Mouse (Mus musculus): ENCODE measurements around the gene Pop5.
A peak's percentile ranks its signal among the peaks of the same experiment; 100 is the strongest.

Gene Pop5

DNA sequence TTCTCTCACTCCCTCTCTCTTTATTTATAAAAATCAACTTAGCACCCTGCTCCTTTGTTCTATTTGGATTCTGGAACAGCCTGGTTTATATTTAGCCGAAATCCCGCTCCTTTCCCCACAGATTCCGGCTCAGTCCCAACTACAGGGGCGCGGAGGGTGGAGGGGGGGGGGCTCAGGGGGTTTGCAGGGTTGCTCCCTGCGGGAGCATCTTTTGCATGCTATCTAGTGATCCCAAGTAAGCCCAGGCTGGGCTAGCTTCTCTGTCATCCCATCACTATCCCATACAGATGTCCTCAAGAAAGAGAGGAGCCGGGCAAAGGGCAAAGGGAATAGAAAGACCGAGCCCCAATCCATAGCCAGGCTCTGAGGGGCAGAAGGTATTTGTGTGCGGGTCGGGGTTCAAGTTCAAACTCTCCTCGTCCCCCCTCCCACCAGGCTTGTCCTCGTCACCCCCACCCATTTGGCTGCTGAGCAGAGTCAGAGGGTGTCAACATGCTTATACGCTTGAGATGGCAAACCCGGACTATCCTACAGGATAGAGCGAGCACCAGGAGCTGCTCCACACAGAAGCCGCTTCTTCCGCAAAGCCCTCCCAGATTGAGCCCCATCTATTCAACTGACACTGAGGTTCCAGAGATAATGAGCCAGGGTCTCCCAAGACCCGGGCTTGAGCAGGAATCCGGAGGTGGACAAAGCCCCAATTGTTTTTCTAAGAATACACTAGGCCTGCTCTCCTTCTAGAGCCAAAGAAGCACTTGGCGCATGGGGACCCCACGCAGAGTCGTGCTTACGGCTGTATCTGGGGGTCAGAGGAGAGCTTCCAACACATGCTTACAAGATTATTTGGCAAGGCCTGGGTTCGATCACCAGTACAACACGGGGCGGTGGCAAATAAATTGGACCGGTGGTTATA lies 20.1 kb upstream of the Pop5 start:
- no peak for DNase-seq (ENCODE audit: low spot score)

DNA sequence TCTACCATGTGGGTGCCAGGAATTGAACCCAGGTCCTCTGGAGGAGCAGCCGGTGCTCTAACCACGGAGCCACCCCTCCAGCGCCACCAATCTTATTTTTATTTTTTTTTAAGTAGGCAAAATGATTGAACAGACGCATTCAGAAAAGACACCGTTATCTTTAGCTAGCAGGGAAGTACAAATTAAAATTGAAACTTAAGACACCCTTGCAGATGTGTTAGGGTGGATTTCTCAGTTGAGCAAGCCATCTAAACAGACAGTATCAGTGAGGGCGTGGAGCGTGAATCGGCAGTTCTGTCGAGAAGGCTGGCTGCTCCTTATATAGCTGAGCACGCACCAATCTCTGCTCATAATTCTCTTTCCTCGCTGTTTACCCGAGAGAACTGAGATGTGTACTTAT lies 17.6 kb upstream of the Pop5 start:
- DNase-seq (ENCODE audit: low spot score), result no peak

DNA sequence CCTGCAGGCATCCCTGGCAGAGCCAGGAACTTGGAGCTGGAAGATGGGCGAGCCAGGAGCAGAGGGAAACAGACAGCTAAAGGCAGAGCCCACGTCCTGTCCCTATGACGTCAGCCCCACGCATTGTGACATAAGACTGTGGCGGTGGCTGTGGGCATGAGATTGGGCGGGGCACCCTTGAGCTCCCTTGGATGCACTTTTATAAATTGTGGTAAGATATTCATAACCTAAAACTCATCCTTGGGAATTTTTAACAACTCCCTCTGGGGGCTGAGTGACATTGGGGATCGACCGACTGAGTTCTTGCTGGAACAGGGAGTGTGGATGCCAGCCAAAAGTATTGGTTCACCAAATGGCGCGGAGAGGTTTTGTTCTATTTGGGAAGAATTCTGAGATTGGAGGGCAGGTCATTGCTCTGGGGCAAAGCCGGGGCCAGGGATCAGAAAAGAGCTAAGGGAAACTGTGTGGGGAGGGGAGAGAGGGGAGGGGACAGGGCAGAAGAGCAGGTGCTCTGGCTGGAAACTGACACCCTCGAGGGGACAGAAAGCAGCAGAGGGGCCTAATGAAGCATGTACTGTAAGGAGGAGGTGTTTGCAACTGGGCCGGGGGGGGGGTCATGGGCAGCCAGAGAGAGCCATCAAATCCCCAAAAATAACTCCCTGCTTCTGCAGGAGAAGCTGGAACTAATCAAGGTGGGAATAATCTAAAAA lies 14.6 kb upstream of the Pop5 start:
- no peak for DNase-seq (ENCODE audit: low spot score)

DNA sequence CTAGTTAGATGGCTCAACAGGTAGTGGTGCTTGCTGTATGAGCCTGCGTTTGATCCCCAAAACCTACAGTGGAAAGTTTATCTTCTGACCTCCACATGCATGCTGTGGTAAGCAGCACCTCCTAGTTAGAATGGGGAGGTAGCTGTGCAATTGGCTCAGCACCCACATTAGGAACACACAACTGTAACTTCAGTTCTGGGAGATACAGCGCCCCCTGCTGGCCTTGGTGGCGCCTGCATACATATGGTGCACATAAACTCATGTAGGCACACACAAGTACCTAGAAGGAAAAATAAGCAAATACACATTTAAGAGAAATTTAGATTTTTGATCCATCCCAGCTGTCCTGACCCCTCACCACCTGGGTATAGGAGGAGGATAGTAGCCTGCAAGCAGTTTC lies 13.2 kb upstream of the Pop5 start:
- no peak for DNase-seq (ENCODE audit: low spot score)

DNA sequence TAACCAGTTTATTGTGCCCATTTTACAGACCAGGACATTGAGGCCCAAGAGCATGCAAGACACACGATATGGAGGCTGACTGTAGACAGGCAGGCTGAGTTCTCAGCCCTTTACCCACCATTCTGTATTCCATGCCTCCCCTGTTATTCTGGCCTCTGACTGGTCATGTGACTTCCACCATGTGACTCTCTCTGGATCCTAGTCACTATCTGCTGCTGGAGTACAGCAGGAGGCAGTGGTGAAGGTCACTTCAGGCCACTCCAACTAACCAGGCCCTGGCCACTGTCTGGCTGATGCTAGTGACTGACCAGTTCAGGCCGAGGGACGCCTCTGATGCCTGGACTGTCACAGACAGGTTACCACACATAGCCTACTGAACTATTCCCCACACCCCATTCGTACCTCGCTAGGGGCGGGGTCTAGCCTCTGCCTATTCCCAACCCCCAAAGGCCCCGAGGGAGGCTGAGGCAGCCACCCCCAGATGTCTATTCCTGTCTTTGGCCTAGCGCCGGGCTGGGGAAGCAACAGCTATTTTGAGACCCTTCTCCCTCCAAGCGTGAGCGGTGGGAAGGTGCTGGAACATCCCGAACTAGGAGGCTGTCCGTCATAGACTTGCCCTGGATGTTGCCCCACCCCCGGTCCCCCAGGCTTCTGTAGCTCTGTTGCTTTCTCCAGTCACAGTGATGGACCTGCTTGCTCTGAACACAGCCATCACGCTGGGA lies 4.6 kb upstream of the Pop5 start:
- no peak for DNase-seq (ENCODE audit: low spot score)

DNA sequence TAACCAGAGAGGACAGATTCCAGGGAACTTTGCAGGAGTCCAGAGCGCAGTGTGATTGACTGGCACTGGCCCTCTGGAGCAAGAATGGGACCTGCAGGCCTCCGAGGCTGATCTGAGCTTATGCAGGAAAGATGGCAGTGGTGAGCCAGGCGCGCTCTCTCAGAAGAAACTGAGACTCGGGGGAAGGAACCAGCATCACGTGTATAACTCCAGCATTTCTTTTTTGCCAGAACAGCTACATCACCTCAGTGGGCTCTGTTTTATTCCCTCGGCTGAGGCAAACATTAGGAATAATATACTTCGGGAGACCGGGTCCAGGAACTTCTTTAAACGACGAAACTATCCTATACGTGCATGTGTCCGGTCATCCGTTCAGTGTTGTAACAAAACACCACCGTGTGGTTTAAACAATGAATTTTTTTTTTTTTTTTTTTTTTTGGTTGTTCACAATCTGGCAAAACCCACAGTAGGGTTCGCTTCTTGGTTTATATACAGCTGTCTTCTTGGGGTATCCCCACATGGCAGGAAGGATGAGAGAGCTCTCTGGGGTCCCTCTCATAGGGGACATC lies 4.0 kb upstream of the Pop5 start:
- no peak for DNase-seq (ENCODE audit: low spot score)

DNA sequence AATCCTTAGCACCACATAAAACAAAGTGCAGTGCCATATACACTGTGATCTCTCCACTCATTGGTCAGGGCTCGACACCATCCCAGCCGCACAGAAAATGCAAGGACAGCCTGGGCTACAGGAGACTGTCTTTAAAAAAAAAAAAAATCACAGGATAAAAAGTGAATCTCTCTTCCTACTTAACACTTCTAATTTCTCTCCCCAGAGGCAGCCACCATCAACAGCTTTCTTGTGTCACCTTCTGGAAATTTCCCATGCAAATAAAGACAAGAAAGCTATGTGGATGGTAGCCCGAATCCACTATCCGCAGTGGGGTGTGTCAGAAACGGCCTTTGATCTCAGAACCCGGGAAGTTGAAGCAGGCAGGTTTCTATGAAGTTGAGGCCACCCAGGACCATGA lies 3.1 kb upstream of the Pop5 start:
- no peak for DNase-seq (ENCODE audit: low spot score)

DNA sequence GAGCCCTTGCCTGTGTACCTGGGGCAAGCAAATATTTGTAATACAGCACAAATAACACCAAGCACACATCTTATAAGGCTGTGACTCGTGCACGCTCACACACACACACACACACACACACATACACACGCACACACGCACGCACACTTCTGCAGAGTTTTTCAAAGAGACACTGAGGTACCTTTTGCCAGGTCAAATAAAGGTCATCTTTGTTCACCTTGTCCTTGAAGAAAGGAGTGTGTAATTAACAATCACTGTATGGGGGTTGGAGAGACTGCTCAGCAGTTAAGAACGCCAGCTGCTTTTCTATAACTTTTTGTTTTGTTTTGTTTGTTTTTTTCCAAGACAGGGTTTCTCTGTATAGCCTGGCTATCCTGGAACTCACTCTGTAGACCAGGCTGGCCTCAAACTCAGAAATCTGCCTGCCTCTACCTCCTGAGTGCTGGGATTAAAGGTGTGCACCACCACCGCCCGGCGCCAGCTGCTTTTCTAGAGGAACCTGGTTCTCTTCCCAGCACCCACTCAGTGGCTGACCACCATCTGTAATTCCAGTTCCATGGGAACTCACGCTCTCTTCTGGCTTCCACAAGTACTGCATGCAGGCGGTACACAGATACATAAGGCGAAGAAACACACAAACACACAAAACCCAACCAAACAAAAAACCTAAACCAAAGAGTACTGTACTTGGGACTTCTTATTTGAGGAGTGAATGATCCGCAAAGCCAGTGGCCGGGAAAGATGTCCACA lies 2.4 kb upstream of the Pop5 start:
- no peak for DNase-seq (ENCODE audit: low spot score)

DNA sequence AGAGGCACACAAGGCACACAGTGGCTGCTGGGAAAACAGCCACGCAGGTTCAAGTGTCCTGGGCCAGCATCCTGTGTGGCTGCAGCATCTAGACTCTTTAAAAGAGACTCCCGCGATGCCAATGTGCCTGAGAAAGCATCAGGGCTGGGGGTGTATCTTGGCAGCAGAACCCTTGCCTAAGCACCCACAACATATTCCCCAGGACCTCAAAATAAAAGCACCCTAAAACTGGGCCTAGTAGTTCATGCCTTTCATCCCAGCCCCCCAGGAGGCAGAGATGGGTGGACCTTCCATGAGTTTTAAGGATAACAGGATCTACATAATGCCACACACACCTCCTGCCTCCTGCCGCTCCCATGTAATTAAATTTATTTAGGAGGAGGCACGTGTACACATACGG lies 1.1 kb upstream of the Pop5 start:
- DNase-seq (ENCODE audit: low spot score), result no peak

DNA sequence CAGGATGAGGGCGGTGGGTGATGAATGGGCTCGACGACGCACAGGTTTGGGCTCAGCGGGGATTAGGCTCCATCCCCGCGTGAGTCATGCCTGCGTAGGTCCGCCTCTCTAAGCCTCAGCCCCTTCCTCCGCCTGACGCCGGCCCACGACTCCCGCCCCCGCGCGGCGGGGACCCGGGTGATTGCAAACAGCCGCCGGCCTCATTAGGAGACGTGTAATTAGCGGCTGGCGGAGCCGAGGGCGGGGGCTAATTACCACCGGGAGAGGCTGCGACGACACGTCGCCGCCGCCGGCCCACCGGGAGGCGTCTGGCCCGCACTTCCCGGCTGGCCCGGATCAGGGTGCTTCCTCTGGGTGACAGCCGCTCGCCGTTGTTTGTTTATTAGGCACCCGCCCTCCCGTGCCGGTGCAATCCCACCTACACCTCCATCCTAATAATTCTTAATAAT lies 289 bp upstream of the Pop5 start:
- no peak for DNase-seq (ENCODE audit: low spot score)

DNA sequence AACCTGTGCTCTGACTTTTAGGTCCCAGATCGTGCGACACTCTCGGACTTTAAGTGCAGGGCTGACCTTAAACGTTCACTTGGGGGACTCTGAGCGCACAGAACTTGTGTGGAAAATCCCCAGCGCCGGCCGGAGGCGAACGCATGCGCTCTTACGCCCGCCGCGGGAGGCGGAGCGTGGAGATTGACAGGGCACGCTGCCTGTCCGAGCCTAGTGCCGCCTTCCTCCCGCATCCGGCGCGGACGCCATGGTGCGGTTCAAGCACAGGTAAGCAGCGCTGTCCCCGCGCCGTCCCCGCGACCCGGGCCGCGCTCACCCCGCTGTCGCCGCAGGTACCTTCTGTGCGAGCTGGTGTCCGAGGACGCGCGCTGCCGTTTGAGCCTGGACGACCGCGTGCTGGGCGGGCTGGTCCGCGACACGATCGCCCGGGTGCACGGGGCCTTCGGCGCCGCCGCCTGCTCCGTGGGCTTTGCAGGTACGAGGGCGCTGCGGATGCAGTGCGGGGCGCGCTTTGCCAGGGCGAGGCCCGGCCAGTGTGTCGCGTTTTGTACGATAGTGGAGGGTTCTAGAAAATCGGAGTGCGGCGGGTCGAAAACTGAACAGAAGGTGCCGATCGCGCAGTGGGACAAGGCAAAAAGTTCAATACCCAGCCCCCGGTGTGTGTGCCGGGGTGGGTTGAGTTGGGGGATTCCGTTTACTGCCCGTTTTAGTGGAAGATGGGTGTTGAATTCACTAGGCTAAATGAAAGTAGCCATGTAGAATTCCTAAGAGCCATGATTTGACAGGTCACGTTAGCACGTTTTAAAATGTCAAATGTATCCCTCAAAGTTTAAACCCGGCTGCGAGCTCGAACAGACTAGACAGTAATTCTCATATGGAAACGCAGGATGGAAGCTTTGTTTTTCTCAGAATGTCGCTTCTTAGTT lies 2.4 kb downstream of the Pop5 start:
- peak; percentile 62 for DNase-seq (ENCODE audit: low spot score)

DNA sequence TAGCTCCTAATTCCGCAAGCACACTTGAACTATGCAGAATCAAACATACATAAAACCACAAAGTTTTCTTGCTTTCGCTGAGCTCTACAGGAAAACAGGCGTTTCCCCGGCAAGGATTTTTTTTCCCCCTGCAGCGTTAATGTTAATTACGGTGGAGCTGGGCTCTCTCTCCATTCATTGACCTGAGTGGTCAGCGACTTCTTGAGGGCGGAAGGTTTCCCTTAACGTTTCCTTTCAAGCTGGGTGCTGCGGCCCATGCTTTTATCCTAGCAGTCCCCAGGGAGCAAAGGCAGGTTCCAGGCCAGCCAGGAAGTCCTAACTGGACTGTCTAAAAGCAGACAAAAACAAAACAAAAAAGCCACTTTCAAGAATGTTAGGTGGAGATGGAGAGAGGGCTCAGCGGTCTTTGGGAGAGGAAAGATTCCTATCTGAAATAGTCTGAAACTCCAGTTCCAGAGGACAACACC lies 3.1 kb downstream of the Pop5 start:
- DNase-seq (ENCODE audit: low spot score), result no peak

DNA sequence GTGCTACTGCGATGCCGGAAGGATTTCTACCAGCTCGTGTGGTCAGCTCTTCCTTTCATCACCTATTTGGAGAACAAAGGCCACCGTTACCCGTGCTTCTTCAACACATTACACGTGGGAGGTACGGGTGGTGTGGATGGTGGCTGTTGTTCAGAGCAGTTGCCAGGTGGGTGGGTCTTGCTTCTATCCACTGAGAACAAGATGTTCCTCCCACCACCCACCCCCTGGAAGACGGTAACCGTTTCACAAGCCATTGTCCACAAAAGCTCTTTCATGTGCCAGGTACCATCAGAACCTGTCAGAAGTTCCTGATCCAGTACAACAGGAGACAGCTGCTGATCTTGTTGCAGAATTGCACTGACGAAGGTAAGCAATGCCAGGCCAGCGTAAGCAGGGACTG lies 4.6 kb downstream of the Pop5 start:
- DNase-seq (ENCODE audit: low spot score), result no peak

DNA sequence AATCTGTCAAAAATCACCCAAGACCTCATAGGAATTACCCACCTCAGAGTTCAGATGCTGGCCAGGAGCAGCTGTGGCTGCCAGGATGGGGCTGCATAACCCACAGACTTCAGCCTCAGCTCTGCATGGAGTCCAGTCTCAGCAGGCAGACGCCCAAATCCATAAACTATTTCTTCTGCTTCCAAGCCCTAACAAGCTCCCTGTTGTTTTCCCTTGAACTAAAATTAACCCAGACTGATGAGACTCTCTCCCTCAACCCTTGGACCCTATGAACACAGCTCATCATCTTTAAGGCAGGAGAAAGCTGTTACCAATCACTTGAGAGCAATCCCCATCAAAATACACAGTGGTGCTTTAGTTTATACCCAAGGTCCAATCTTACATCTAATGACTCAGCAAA lies 19.8 kb downstream of the Pop5 start:
- no peak for DNase-seq (ENCODE audit: low spot score)

DNA sequence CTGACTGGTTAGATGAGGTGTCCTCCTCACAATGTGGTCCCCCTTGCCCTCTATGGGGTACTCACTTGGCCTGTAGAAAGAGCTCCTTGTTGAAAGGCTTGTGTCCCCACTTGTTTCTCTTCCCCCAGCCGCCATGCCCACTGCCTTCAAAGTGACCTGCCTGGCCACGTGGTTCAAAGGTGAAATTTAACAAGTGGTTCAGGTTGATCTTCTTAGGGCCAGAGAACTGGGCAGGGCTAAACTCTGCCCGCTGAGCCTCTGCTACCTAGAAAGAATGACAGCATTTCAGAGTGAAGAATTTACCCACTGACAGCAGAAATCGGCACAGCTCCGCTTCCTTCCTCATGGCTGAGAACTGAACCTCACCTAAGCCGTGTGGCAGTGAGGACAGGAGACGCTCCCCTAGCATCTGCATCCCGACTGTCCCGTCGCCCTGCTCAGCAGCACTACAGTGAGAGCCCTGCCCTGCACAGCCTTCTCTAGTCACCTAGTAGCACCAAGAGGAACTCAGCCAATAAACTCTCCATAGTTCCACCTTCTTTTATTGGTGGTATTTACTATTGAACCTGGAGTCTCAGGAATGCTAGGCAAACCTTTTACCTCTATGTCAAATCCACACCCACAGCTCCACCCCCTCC lies 21.4 kb downstream of the Pop5 start:
- no peak for DNase-seq (ENCODE audit: low spot score)

DNA sequence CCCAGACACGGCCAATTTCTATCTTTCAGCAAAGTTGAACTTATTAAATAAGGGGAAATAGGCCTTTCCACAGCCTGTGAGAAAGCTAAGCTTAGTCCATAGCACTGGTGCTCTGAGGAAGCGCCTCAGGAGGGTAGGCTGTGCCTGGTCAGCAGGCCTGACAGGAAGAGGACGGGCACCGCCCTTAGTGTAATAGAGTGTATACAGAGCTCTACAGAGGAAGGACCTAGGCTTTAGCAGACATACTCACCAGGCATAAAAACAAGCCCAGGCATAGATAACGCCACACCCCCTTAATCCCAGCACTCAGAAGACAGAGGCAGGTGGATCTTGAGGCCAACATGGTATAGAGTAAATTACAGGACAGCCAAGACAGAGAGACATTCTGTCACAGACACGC lies 24.7 kb downstream of the Pop5 start:
- DNase-seq (ENCODE audit: low spot score), result no peak

DNA sequence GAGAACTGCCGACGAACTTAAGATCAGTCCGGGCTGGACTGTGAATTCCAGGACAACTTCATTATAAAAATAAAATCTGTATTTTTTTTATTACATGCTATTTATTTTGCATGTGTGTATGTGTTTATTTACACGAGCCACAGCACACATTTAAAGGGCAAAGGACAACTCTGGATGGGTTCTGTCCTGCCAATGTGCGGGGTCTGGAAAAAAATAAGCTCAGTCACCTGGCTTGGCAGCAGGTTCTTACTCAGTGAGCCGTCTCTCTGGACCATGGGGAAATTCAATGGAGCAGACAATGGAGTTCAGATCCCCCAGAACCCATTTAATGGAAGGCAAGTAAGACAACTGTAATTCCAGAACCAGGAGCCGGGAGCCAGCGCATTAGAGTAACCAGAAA lies 25.5 kb downstream of the Pop5 start:
- no peak for DNase-seq (ENCODE audit: low spot score)

DNA sequence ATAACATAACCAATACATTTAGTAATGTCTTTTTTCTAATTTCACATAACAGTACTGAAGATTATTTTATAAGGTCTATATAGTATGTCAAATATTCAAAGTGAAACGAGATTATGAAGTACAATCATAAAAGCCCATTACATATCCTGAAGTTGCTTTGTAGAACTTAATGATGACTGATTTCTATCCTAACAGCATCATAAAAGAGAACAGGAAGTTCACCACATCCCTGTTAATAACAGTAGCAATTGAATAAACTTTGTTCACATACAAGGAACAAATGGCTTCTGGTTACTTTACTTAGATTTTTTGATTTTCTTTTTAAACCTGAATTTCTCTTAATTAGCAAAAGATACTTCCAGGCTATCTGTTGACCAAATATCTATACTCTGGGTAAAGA lies 26.2 kb downstream of the Pop5 start:
- no peak for DNase-seq (ENCODE audit: low spot score)

DNA sequence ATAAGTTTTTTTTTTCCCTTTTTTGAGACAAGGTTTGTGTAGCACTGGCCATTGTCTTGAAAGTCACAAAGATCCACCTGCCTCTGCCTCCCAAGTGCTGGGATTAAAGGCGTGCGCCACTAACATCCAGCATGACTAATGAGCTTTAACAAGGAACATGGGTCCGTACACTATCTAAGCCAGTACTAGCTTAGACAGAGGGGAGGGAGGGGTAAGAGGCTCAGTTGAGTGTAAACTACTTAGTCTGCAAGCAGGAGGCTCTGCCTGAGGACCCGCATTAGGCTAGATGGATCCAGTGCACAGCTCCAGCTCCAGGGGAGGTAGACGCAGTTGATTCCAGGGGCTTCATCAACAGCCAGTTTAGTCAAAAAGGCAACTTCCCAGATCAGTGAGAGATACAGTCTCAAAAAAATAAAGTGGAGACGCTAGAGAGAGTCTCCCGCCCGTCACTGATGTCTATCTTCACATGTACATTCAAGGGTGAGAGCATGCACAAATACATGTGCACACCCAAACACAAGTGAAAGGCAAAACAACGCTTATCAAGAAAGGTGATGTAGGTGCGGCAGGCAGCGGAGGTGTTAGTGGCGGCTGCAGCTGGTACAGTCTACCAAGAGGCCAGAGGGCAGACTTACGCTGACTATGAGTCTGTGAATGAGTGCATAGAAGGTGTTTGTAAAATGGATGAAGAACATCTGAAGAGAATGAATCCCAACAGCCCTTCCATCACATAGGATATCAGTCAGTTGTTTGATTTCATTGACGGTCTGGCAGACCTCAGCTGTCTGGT lies 27.1 kb downstream of the Pop5 start:
- no peak for DNase-seq (ENCODE audit: low spot score)

Measured in urinary bladder, postnatal 10 days (tissue).